19 mouse cellular contexts compared by ENCODE assay signal in genomic region chr1:127523364-127523763, GRCm38 (mm10).
A peak's percentile ranks its signal among the peaks of the same experiment; 100 is the strongest.
DNase-seq lines count a peak whose midpoint lies in the region; ATAC-seq lines count a peak whose summit lies in the region.
"Had no signal": no experiment of that assay in that cellular context is flagged by ENCODE, and none has a peak within 500 bp of the region (broad histone marks: within the 10 kb centered on the region; RNA-seq: fewer than 3 reads in every experiment).

No protein-coding gene starts in this region.

- 65% methylated on average over 8 of the region's 8 CpGs for WGBS in heart, embryonic 12.5 days
- WGBS in kidney, embryonic 15.5 days: 77% methylated on average over 8 of the region's 8 CpGs
- WGBS in liver, embryonic 16.5 days (ENCODE audit: insufficient replicate concordance): 63% methylated on average over 8 of the region's 8 CpGs
- 79% methylated on average over 8 of the region's 8 CpGs for WGBS in liver, embryonic 11.5 days
- 77% methylated on average over 8 of the region's 8 CpGs for WGBS in intestine, embryonic 15.5 days

- H3K4me1 ChIP-seq in heart, embryonic 12.5 days (replicated peaks): peaks cover 21% of the 10 kb centered on the region
- H3K4me1 ChIP-seq in kidney, embryonic 15.5 days: no peaks in the 10 kb centered on the region
- H3K4me1 ChIP-seq in liver, embryonic 16.5 days (ENCODE audit: control insufficient read depth, low read depth, low read length): no peaks in the 10 kb centered on the region
- no peaks in the 10 kb centered on the region for H3K4me1 ChIP-seq in liver, embryonic 11.5 days (replicated peaks; ENCODE audit: control insufficient read depth, insufficient read depth, low read length)
- no peaks in the 10 kb centered on the region for H3K4me1 ChIP-seq in intestine, embryonic 15.5 days (replicated peaks)
- H3K4me1 ChIP-seq: embryonic facial prominence, embryonic 12.5 days; hindbrain, embryonic 15.5 days had no signal

- H3K4me3 ChIP-seq in heart, embryonic 12.5 days: no peak overlapping the region
- no peak overlapping the region for H3K4me3 ChIP-seq in kidney, embryonic 15.5 days (replicated peaks)
- H3K4me3 ChIP-seq in liver, embryonic 16.5 days (ENCODE audit: low read depth, low read length): no peak overlapping the region
- H3K4me3 ChIP-seq in liver, embryonic 11.5 days (ENCODE audit: low read depth, low read length): no peak overlapping the region
- no peak overlapping the region for H3K4me3 ChIP-seq in intestine, embryonic 15.5 days (replicated peaks)
- H3K4me3 ChIP-seq: embryonic facial prominence, embryonic 12.5 days; hindbrain, embryonic 15.5 days had no signal

- DNase-seq in heart, postnatal 14 days: no peak
- DNase-seq in kidney, postnatal 14 days: no peak
- DNase-seq in liver, embryonic 11.5 days (ENCODE audit: low spot score): no peak
- DNase-seq: adrenal gland, postnatal 14 days; cerebellum, adult 11-12 months; cerebellum, adult 9-10 months; cerebellum, postnatal 25 days; forebrain, postnatal 0 days; gastrocnemius, postnatal 14 days; heart, postnatal 36 days had no signal

- intact Hi-C loops in heart, postnatal 14 days (cut with DNase I): no loop called here

- ATAC-seq in heart, embryonic 12.5 days (ENCODE audit: insufficient number of reproducible peaks, low FRiP score): no peak
- ATAC-seq in kidney, embryonic 15.5 days (replicated peaks; ENCODE audit: low FRiP score): peak; percentile 58; the same call in 1 of the 2 replicates
- 0 out of 2 replicates have a peak, but pooled peaks have one; percentile 16 for ATAC-seq in liver, embryonic 16.5 days (ENCODE audit: low read depth)
- no peak for ATAC-seq in liver, embryonic 11.5 days (replicated peaks; ENCODE audit: low FRiP score)
- ATAC-seq in intestine, embryonic 15.5 days: no peak
- ATAC-seq: activated CD4-positive, CD25-positive, alpha-beta regulatory T cell, adult 4 months; forebrain, postnatal 0 days; Patski had no signal

- H3K27me3 ChIP-seq in heart, embryonic 12.5 days (replicated peaks): no peaks in the 10 kb centered on the region
- H3K27me3 ChIP-seq in kidney, embryonic 15.5 days: peaks cover 10% of the 10 kb centered on the region; the same call in 1 of the 2 replicates
- H3K27me3 ChIP-seq in liver, embryonic 16.5 days (ENCODE audit: control insufficient read depth, insufficient read depth, low read depth, low read length): no peaks in the 10 kb centered on the region
- no peaks in the 10 kb centered on the region for H3K27me3 ChIP-seq in liver, embryonic 11.5 days (replicated peaks; ENCODE audit: control insufficient read depth, insufficient read depth, low read length)
- no peaks in the 10 kb centered on the region for H3K27me3 ChIP-seq in intestine, embryonic 15.5 days (replicated peaks)
- H3K27me3 ChIP-seq: CH12.LX; embryonic facial prominence, embryonic 12.5 days had no signal

- 0 out of 2 replicates have a peak overlapping the region, but pooled peaks have one; percentile 9 for H3K4me2 ChIP-seq in heart, embryonic 12.5 days
- H3K4me2 ChIP-seq in kidney, embryonic 15.5 days: no peak overlapping the region
- no peak overlapping the region for H3K4me2 ChIP-seq in liver, embryonic 16.5 days (ENCODE audit: low read depth, low read length)
- H3K4me2 ChIP-seq in liver, embryonic 11.5 days: no peak overlapping the region
- H3K4me2 ChIP-seq in intestine, embryonic 15.5 days (replicated peaks): no peak overlapping the region
- H3K4me2 ChIP-seq: embryonic facial prominence, embryonic 12.5 days; hindbrain, embryonic 15.5 days had no signal

- H3K9me3 ChIP-seq in heart, embryonic 12.5 days (replicated peaks): no peaks in the 10 kb centered on the region
- no peaks in the 10 kb centered on the region for H3K9me3 ChIP-seq in kidney, embryonic 15.5 days (replicated peaks)
- H3K9me3 ChIP-seq in liver, embryonic 16.5 days (replicated peaks; ENCODE audit: control insufficient read depth, low read length): no peaks in the 10 kb centered on the region
- no peaks in the 10 kb centered on the region for H3K9me3 ChIP-seq in liver, embryonic 11.5 days (ENCODE audit: control insufficient read depth, low read length)
- H3K9me3 ChIP-seq in intestine, embryonic 15.5 days: no peaks in the 10 kb centered on the region
- H3K9me3 ChIP-seq: embryonic facial prominence, embryonic 12.5 days; hindbrain, embryonic 15.5 days had no signal

- no peaks in the 10 kb centered on the region for H3K36me3 ChIP-seq in heart, embryonic 12.5 days
- H3K36me3 ChIP-seq in kidney, embryonic 15.5 days: no peaks in the 10 kb centered on the region
- no peaks in the 10 kb centered on the region for H3K36me3 ChIP-seq in liver, embryonic 16.5 days (ENCODE audit: control insufficient read depth, insufficient read depth)
- no peaks in the 10 kb centered on the region for H3K36me3 ChIP-seq in liver, embryonic 11.5 days (ENCODE audit: control insufficient read depth, insufficient read depth, low read length)
- H3K36me3 ChIP-seq in intestine, embryonic 15.5 days: no peaks in the 10 kb centered on the region
- H3K36me3 ChIP-seq: embryonic facial prominence, embryonic 12.5 days; hindbrain, embryonic 15.5 days had no signal

- no peak overlapping the region for H3K9ac ChIP-seq in heart, embryonic 12.5 days
- H3K9ac ChIP-seq in kidney, embryonic 15.5 days: no peak overlapping the region
- no peak overlapping the region for H3K9ac ChIP-seq in liver, embryonic 16.5 days (ENCODE audit: low read depth, low read length)
- no peak overlapping the region for H3K9ac ChIP-seq in liver, embryonic 11.5 days (ENCODE audit: low read depth, low read length)
- no peak overlapping the region for H3K9ac ChIP-seq in intestine, embryonic 15.5 days
- H3K9ac ChIP-seq: embryonic facial prominence, embryonic 12.5 days; forebrain, postnatal 0 days; hindbrain, embryonic 15.5 days had no signal

- peak overlapping the region; percentile 42 for H3K27ac ChIP-seq in heart, embryonic 12.5 days (ENCODE audit: poor library complexity, severe bottlenecking)
- H3K27ac ChIP-seq in kidney, embryonic 15.5 days: no peak overlapping the region
- no peak overlapping the region for H3K27ac ChIP-seq in liver, embryonic 16.5 days (ENCODE audit: low read length)
- H3K27ac ChIP-seq in liver, embryonic 11.5 days (ENCODE audit: low read depth, low read length): no peak overlapping the region
- H3K27ac ChIP-seq in intestine, embryonic 15.5 days: no peak overlapping the region
- H3K27ac ChIP-seq: embryonic facial prominence, embryonic 12.5 days; hindbrain, embryonic 15.5 days had no signal

Comparison
In these comparisons a context has a peak if more than half of its experiments do, and no peak if none do; other contexts are left out.
1. ATAC-seq: peak in kidney, embryonic 15.5 days (single experiment) and liver, embryonic 16.5 days (single experiment); none in heart, embryonic 12.5 days (single experiment), liver, embryonic 11.5 days (single experiment) and intestine, embryonic 15.5 days (single experiment).